Comparison of ENCODE assay signal across 8 mouse cellular contexts in the genomic region with DNA sequence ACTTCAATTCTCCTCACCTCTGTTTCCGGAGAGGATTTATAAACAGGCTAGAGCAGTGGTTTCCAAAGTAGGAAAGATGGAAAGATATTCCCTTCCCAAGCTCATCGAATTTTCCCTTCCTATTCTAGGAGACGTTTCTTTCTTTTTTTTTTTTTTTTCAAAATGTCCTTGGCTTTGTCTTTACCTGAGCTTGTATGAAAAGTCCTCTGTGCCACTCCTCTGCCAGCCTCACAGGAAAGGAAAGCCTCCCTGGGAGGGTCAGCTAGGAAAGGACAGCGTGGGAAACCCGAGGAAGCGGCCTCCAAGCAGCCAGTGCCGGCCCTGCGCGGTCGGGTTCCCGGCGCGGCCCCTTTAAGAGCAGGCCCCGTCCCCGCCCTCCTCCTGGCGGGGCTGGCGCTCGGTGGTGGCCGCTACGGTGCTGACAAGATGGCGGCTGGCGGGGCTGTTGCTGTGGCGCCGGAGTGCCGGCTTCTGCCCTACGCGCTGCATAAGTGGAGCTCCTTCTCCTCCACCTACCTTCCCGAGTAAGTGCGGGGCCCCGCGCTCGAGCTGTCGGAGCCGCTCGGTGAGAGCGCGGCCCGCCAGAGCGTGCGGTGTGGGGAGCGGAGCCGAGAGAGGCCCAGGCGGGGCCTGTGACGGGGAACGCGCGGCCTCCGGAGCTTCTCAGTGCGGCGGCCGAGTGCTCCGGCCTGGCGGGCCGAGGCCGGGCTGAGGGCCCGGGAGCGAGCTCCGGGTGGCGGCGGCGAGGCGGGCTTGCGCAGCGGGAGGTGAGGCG. TPM values are rescaled to one million over a fixed set of nuclear protein-coding genes. Genes with fewer than 3 reads are reported as not detected.
DNase-seq lines count a peak whose midpoint lies in the region; ATAC-seq lines count a peak whose summit lies in the region.

Mkln1 (plus strand) TSS at position 305 of the 775 bp plus-strand sequence.

- under 1% methylated on average over 59 of the region's 65 CpGs for WGBS in hindbrain, embryonic 16.5 days
- WGBS in macrophage (ENCODE audit: missing documents): under 1% methylated on average over 58 of the region's 65 CpGs

- no peaks in the 10 kb centered on the region for H3K27me3 ChIP-seq in hindbrain, embryonic 16.5 days (replicated peaks; ENCODE audit: control insufficient read depth, insufficient read depth, low read length)

- DNase-seq in T-cell, adult 2 months (ENCODE audit: low spot score): peak; percentile 84
- peak; percentile 90 to 92 for DNase-seq in cerebellum, postnatal 36 days
- peak; percentile 91 for DNase-seq in gastrocnemius, adult 18-20 months (ENCODE audit: low spot score)
- peak; percentile 86 to 92 for DNase-seq in left cerebral cortex, adult 18-20 months (ENCODE audit: low spot score in 2 of 2)
- peak; percentile 92 for DNase-seq in right cerebral cortex, adult 18-20 months
- DNase-seq in urinary bladder, postnatal 10 days (ENCODE audit: low spot score): peak; percentile 49

- peak within 1 kb of the TSS; percentile 98 for H3K9ac ChIP-seq in hindbrain, embryonic 16.5 days (ENCODE audit: low read depth, low read length)

- no peaks in the 10 kb centered on the region for H3K36me3 ChIP-seq in hindbrain, embryonic 16.5 days (ENCODE audit: control insufficient read depth, insufficient read depth, low read length)
- no peaks in the 10 kb centered on the region for H3K36me3 ChIP-seq in macrophage (ENCODE audit: inconsistent target)

- H3K4me1 ChIP-seq in hindbrain, embryonic 16.5 days (ENCODE audit: control insufficient read depth, insufficient read depth, low read depth, low read length): peaks cover 26% of the 10 kb centered on the region

- H3K4me3 ChIP-seq in hindbrain, embryonic 16.5 days (ENCODE audit: low read length): peak within 1 kb of the TSS; percentile 98
- peak within 1 kb of the TSS; percentile 70 for H3K4me3 ChIP-seq in macrophage (ENCODE audit: inconsistent target)

- H3K4me2 ChIP-seq in hindbrain, embryonic 16.5 days (ENCODE audit: low read length): peak within 1 kb of the TSS; percentile 98

- peak; percentile 99 for ATAC-seq in hindbrain, embryonic 16.5 days

- H3K27ac ChIP-seq in hindbrain, embryonic 16.5 days (ENCODE audit: low read depth, low read length): peak within 1 kb of the TSS; percentile 94
- H3K27ac ChIP-seq in macrophage: peak within 1 kb of the TSS; percentile 46

- H3K79me2 ChIP-seq in macrophage (ENCODE audit: inconsistent target): peaks cover 45% of the 10 kb centered on the region

- no peaks in the 10 kb centered on the region for H3K9me3 ChIP-seq in hindbrain, embryonic 16.5 days (ENCODE audit: control insufficient read depth, low read length)

RNA-seq across cellular contexts. Expression of gene Mkln1, which starts in this region (rescaled TPM):
- total RNA-seq in gastrocnemius, adult 18-20 months (2021): 100 to 1,000 TPM; 142 to 160 TPM
- 119 and 123 TPM in 2 replicates for polyA plus RNA-seq in hindbrain, embryonic 16.5 days (2015; fragmentation: Nextera tagmentation; extraction: Ambion mirVana)
- 100 to 1,000 TPM; 151 to 167 TPM for total RNA-seq in left cerebral cortex, adult 18-20 months (2021)
- total RNA-seq in macrophage (2018; cell fraction: chromatin; rRNA removed): 100 to 1,000 TPM; 335 to 512 (median 411) TPM
- total RNA-seq in macrophage (2018; cell fraction: cytosol; rRNA removed): 100 to 1,000 TPM; 119 to 166 (median 144) TPM
- total RNA-seq in macrophage (2018; cell fraction: nucleus; rRNA removed): 100 to 1,000 TPM; 119 to 314 (median 195) TPM
- polyA plus RNA-seq in macrophage (2018): 118 to 145 TPM (median 136 TPM) in 3 replicates

Comparison
In these comparisons a context has a peak if more than half of its experiments do, and no peak if none do; other contexts are left out.
1. Peak in every context shown above with its lines: DNase-seq, ATAC-seq, H3K4me3 ChIP-seq and H3K27ac ChIP-seq.